ENCODE assay signal across 8 mouse cellular contexts in the genomic region with DNA sequence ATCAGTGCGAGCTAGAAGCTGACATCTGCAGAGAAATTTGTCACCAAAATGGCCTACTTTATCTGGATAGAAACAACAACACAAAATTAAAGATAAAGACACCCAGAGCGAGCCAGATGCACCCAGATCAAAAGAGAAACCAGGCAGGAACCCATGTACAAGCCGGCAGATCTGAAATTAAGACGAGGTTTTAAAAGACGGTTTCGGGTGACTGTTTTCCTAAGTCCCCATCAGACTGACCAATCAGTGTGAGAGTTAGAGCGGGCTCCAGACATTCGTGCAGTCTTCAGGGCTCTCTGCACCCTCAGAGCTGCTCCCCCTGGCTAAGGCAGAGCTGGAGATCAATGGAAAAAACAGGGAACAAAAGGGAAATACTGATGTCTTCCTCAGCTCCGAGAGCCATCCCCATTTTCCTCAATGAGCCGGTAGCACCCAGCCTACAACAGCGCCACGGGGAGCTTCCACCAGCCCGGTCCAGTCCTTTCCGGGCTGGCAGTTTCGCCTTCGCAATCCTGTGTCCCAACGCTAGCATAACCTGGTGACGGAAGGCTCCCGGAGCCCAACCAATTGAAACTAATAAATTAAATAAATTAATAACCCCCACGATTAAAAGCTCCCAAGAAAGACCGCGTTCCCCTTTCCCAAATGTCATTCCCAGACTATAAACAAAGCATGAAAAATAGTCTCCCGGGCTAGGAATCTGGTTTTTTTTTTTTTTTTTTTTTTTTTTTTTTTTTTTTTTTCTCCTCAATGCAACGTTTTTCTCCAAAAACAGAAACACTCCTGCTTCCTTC. TPM values are rescaled to one million over a fixed set of nuclear protein-coding genes. Genes with fewer than 3 reads are reported as not detected.
DNase-seq lines count a peak whose midpoint lies in the region; ATAC-seq and TF ChIP-seq lines count a peak whose summit lies in the region.

No protein-coding gene starts in this region.

- no peaks in the 10 kb centered on the region for H3K27me3 ChIP-seq in MEL (ENCODE audit: control insufficient read depth in 1 of 2, insufficient read depth in 2 of 2, low read length in 2 of 2)
- no peaks in the 10 kb centered on the region for H3K27me3 ChIP-seq in forebrain, embryonic 12.5 days
- H3K27me3 ChIP-seq in liver, postnatal 0 days (ENCODE audit: insufficient read depth, low read length): no peaks in the 10 kb centered on the region
- H3K27me3 ChIP-seq in neural tube, embryonic 15.5 days (replicated peaks): no peaks in the 10 kb centered on the region

- H3K79me2 ChIP-seq in MEL (ENCODE audit: control insufficient read depth, insufficient read depth, low read length, poor library complexity): peaks cover 34% of the 10 kb centered on the region

- DNase-seq in MEL (ENCODE audit: low read depth, low spot score): peak; percentile 81
- peak; percentile 53 for DNase-seq in c-Kit-positive CD71-positive TER-119-positive erythroid progenitor cells, embryonic 14.5 days (ENCODE audit: low spot score)
- DNase-seq in heart, postnatal 14 days: peak; percentile 68 to 73
- peak; percentile 67 to 75 for DNase-seq in kidney, postnatal 4 days
- peak; percentile 73 for DNase-seq in liver, postnatal 0 days
- peak; percentile 41 to 43 for DNase-seq in thymus, postnatal 36 days

- TF ChIP-seq POLR2A in MEL (IDR thresholded peaks at IDR 0.05; ENCODE audit: control insufficient read depth in 1 of 2, insufficient read depth in 1 of 2, low read depth in 1 of 2, low read length in 2 of 2, poor library complexity in 1 of 2): peak in 1 of 2 experiments; percentile 44; a peak in 1 of 4 replicates

- H3K4me1 ChIP-seq in MEL (ENCODE audit: control insufficient read depth in 1 of 2, insufficient read depth in 2 of 2, low read length in 2 of 2): peaks cover 21 to 28% of the 10 kb centered on the region in 2 experiments
- H3K4me1 ChIP-seq in forebrain, embryonic 12.5 days: peaks cover 27% of the 10 kb centered on the region
- peaks cover 25% of the 10 kb centered on the region for H3K4me1 ChIP-seq in liver, postnatal 0 days (ENCODE audit: insufficient read depth)
- H3K4me1 ChIP-seq in neural tube, embryonic 15.5 days: peaks cover 20% of the 10 kb centered on the region

- TF ChIP-seq CTCF in MEL (IDR thresholded peaks at IDR 0.05 in 2 of 3, conservative IDR thresholded peaks at IDR 0.05 in 1 of 3; ENCODE audit: control insufficient read depth in 1 of 3, insufficient read depth in 1 of 3, low read depth in 2 of 3, low read length in 3 of 3, poor library complexity in 1 of 3, severe bottlenecking in 1 of 3): 0 out of 6 replicates have a peak, but pooled peaks of 1 of the 3 experiments have one; percentile 5
- TF ChIP-seq CTCF in liver, postnatal 0 days (IDR thresholded peaks at IDR 0.05; ENCODE audit: low read depth): no peak

- peak overlapping the region; percentile 68 for H3K4me2 ChIP-seq in forebrain, embryonic 12.5 days
- H3K4me2 ChIP-seq in liver, postnatal 0 days (ENCODE audit: low read depth, low read length): peak overlapping the region; percentile 69
- peak overlapping the region; percentile 79 for H3K4me2 ChIP-seq in neural tube, embryonic 15.5 days

- peak; percentile 60 for ATAC-seq in forebrain, embryonic 12.5 days (ENCODE audit: low FRiP score)
- ATAC-seq in liver, postnatal 0 days: peak; percentile 76
- ATAC-seq in neural tube, embryonic 15.5 days (ENCODE audit: low FRiP score): peak; percentile 72; the same call in 1 of the 2 replicates

- TF ChIP-seq EP300 in MEL (IDR thresholded peaks at IDR 0.05; ENCODE audit: low read depth in 1 of 2, low read length in 2 of 2): no peak
- TF ChIP-seq EP300 in liver, postnatal 0 days (IDR thresholded peaks at IDR 0.05; ENCODE audit: low read depth): no peak

- H3K36me3 ChIP-seq in MEL (ENCODE audit: control insufficient read depth in 1 of 2, insufficient read depth in 2 of 2, low read length in 2 of 2): peaks cover 0 to 35% of the 10 kb centered on the region in 2 experiments; a peak in 2 of 4 replicates
- H3K36me3 ChIP-seq in forebrain, embryonic 12.5 days (replicated peaks): no peaks in the 10 kb centered on the region
- H3K36me3 ChIP-seq in liver, postnatal 0 days (replicated peaks; ENCODE audit: insufficient read depth, low read length): no peaks in the 10 kb centered on the region
- H3K36me3 ChIP-seq in neural tube, embryonic 15.5 days: no peaks in the 10 kb centered on the region

- peak overlapping the region; percentile 95 to 98 for H3K4me3 ChIP-seq in MEL (ENCODE audit: control insufficient read depth in 1 of 2, insufficient read depth in 1 of 2, low read depth in 2 of 2, low read length in 2 of 2)
- peak overlapping the region; percentile 84 for H3K4me3 ChIP-seq in forebrain, embryonic 12.5 days (replicated peaks)
- peak overlapping the region; percentile 76 for H3K4me3 ChIP-seq in liver, postnatal 0 days (ENCODE audit: low read depth, low read length)
- H3K4me3 ChIP-seq in neural tube, embryonic 15.5 days (replicated peaks): peak overlapping the region; percentile 95

- whole genome bisulfite sequencing in forebrain, embryonic 12.5 days: under 1% methylated on average over 24 of the region's 24 CpGs
- under 1% methylated on average over 24 of the region's 24 CpGs for WGBS in liver, postnatal 0 days (ENCODE audit: insufficient replicate concordance)
- under 1% methylated on average over 24 of the region's 24 CpGs for WGBS in neural tube, embryonic 15.5 days

- peak overlapping the region; percentile 80 for H3K27ac ChIP-seq in MEL (ENCODE audit: control insufficient read depth, low read depth, low read length)
- H3K27ac ChIP-seq in forebrain, embryonic 12.5 days: peak overlapping the region; percentile 80
- H3K27ac ChIP-seq in liver, postnatal 0 days (ENCODE audit: low read depth): peak overlapping the region; percentile 84
- H3K27ac ChIP-seq in neural tube, embryonic 15.5 days (replicated peaks): peak overlapping the region; percentile 93

- intact Hi-C loops in heart, postnatal 14 days (cut with DNase I): loop anchor here (2.0 to 10.0 kb wide), 4 partner anchors 63 to 320 kb away; a partner anchor contains a TSS

- TF ChIP-seq RAD21 in MEL (IDR thresholded peaks at IDR 0.05; ENCODE audit: low read depth, low read length): no peak

- peak overlapping the region; percentile 83 for H3K9ac ChIP-seq in MEL (ENCODE audit: control insufficient read depth, low read depth, low read length, poor library complexity, severe bottlenecking)
- H3K9ac ChIP-seq in forebrain, embryonic 12.5 days: peak overlapping the region; percentile 84
- peak overlapping the region; percentile 88 for H3K9ac ChIP-seq in liver, postnatal 0 days (replicated peaks)
- H3K9ac ChIP-seq in neural tube, embryonic 15.5 days (replicated peaks): peak overlapping the region; percentile 89

- no peaks in the 10 kb centered on the region for H3K9me3 ChIP-seq in MEL (replicated peaks; ENCODE audit: insufficient read depth, low read length)
- no peaks in the 10 kb centered on the region for H3K9me3 ChIP-seq in forebrain, embryonic 12.5 days
- no peaks in the 10 kb centered on the region for H3K9me3 ChIP-seq in liver, postnatal 0 days (ENCODE audit: low read length)
- H3K9me3 ChIP-seq in neural tube, embryonic 15.5 days (replicated peaks): no peaks in the 10 kb centered on the region

TF ChIP-seq in MEL, 35 proteins besides CTCF, POLR2A, EP300 and RAD21:
- TF ChIP-seq SMC3 (IDR thresholded peaks at IDR 0.05; ENCODE audit: low read depth, low read length) (no peak), SIN3A (IDR thresholded peaks at IDR 0.05; ENCODE audit: low read length) (peak; percentile 27), MAZ (IDR thresholded peaks at IDR 0.05; ENCODE audit: low read depth, low read length) (no peak), USF2 (IDR thresholded peaks at IDR 0.05; ENCODE audit: borderline replicate concordance in 1 of 2, insufficient read depth in 1 of 2, low read depth in 1 of 2, low read length in 2 of 2) (no peak), TBP (IDR thresholded peaks at IDR 0.05; ENCODE audit: low read depth, low read length) (peak; percentile 62), CHD2 (IDR thresholded peaks at IDR 0.05; ENCODE audit: low read length) (no peak), GATA1 (IDR thresholded peaks at IDR 0.05; ENCODE audit: low read depth, low read length) (peak; percentile 60; the same call in 1 of the 2 replicates), ZKSCAN1 (IDR thresholded peaks at IDR 0.05; ENCODE audit: low read depth, low read length) (no peak), JUND (IDR thresholded peaks at IDR 0.05; ENCODE audit: low read depth, low read length) (no peak), TAL1 (IDR thresholded peaks at IDR 0.05; ENCODE audit: low read length) (no peak), ETS1 (IDR thresholded peaks at IDR 0.05; ENCODE audit: low read depth, low read length) (peak; percentile 54; the same call in 1 of the 2 replicates), NRF1 (IDR thresholded peaks at IDR 0.05; ENCODE audit: insufficient read depth, low read depth, low read length, poor library complexity, severe bottlenecking) (no peak), ZNF384 (IDR thresholded peaks at IDR 0.05; ENCODE audit: low read depth, low read length) (peak; percentile 76), MXI1 (IDR thresholded peaks at IDR 0.05; ENCODE audit: low read depth, low read length) (no peak; the same call in 1 of the 2 replicates), NELFE (IDR thresholded peaks at IDR 0.05; ENCODE audit: low read depth, low read length) (peak; percentile 6; the same call in 1 of the 2 replicates), RCOR1 (IDR thresholded peaks at IDR 0.05; ENCODE audit: low read depth, low read length) (peak; percentile 57; the same call in 1 of the 2 replicates)

RNA-seq across cellular contexts. Expression of a gene that starts 1.1 kb away (rescaled TPM):
- 22.8 and 23.1 TPM in 2 replicates for total RNA-seq in MEL (2012; rRNA removed)
- 10 to 100 TPM in 1 of 2 experiments, not detected in 1; 15.5 TPM for polyA plus RNA-seq in MEL (2012; ENCODE audit: insufficient read depth in 1 of 2, insufficient read length in 2 of 2, low read depth in 1 of 2, low replicate concordance in 2 of 2, missing spikeins in 1 of 2)
- 80.7 and 84.6 TPM in 2 replicates for polyA plus RNA-seq in forebrain, embryonic 12.5 days (2016; fragmentation: Nextera tagmentation; extraction: Ambion mirVana)
- total RNA-seq in heart, postnatal 14 days (2021): 100 to 1,000 TPM; 126 to 142 TPM
- polyA plus RNA-seq in liver, postnatal 0 days (2015; fragmentation: Nextera tagmentation; extraction: Ambion mirVana): 28.7 and 31.2 TPM in 2 replicates
- 76.2 and 84.4 TPM in 2 replicates for polyA plus RNA-seq in neural tube, embryonic 15.5 days (2015; fragmentation: Nextera tagmentation; extraction: Ambion mirVana)

Comparison
In these comparisons a context has a peak if more than half of its experiments do, and no peak if none do; other contexts are left out.
1. Peak in every context shown above with its lines: DNase-seq, ATAC-seq, H3K4me3 ChIP-seq and H3K27ac ChIP-seq.